Mouse (Mus musculus): Measurements from ENCODE around the gene Pip4k2b. TPM values are rescaled to one million over a fixed set of nuclear protein-coding genes. Genes with fewer than 3 reads are reported as not detected.

The Pip4k2b gene
- polyA plus RNA-seq, 1 experiment from 2014 or later = 1.1 TPM

DNA sequence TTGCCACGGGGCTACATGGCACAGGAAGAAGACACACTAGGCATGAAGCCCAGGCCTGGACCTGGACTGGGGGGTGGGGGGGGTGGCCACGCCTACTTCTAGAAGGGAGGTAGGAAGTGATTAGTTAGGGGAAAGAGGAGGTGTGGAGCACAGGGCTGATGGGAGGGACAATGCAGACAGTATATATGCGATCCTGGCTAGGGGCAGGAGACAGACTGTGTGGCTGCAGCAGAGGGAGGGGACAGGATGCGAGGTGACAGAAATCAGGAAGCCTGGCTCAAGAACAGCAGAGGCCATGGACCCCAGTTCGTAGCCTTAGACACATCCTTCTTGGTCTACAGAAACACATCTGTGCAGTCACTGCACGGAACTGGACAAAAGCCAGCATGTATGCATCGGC lies 20.8 kb downstream of the Pip4k2b start:
- H3K4me3 ChIP-seq (ENCODE audit: control insufficient read depth in 1 of 2, insufficient read depth in 1 of 2, low read depth in 1 of 2, low read length in 2 of 2) = no peak overlapping the region
- H3K9ac ChIP-seq (ENCODE audit: low read length) = no peak overlapping the region
- no peaks in the 10 kb centered on the region for H3K27me3 ChIP-seq (ENCODE audit: control insufficient read depth, insufficient read depth, low read length)
- H3K4me2 ChIP-seq (ENCODE audit: low read length) = no peak overlapping the region
- peaks cover 4% of the 10 kb centered on the region; the same call in 1 of the 2 replicates for H3K9me3 ChIP-seq (ENCODE audit: control insufficient read depth, low read length)
- 68% methylated on average over 7 of the region's 7 CpGs for WGBS
- peaks cover 94% of the 10 kb centered on the region for H3K36me3 ChIP-seq (ENCODE audit: control insufficient read depth, insufficient read depth, low read length)
- peak; percentile 52; the same call in 1 of the 2 replicates for ATAC-seq (ENCODE audit: insufficient number of reproducible peaks, insufficient read depth, low FRiP score, low read depth)
- H3K27ac ChIP-seq (replicated peaks in 1 of 2; ENCODE audit: control insufficient read depth in 1 of 2, insufficient read depth in 1 of 2, low read depth in 2 of 2, low read length in 2 of 2) = no peak overlapping the region
- H3K4me1 ChIP-seq (ENCODE audit: control insufficient read depth in 2 of 2, insufficient read depth in 2 of 2, low read length in 2 of 2) = no peaks in the 10 kb centered on the region; a peak in 1 of 4 replicates

DNA sequence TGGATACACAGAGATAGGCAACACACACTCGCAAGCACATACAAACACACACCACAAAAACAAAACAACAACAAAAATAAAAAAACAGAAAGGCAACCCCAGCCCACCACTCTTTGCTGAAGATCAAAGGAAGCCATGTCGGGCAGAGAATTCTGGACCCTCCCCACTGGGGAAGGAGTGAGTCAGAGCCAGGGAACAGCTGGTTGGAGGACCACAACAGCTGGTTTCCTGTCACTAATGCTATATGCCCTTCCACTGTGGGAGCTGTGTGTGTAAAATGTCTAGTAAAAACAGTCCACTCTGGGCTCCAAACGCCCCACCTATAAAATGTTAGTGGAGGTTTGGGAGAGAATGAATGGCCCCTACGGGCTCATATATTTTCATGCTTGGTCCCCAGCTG lies 23.2 kb downstream of the Pip4k2b start:
- Histone ChIP-seq H3K27ac (replicated peaks in 1 of 2; ENCODE audit: control insufficient read depth in 1 of 2, insufficient read depth in 1 of 2, low read depth in 2 of 2, low read length in 2 of 2) (no peak overlapping the region), H3K4me1 (ENCODE audit: control insufficient read depth in 2 of 2, insufficient read depth in 2 of 2, low read length in 2 of 2) (peaks cover 0 to under 1% of the 10 kb centered on the region in 2 experiments; a peak in 2 of 4 replicates), H3K9me3 (ENCODE audit: control insufficient read depth, low read length) (peaks cover 4% of the 10 kb centered on the region; the same call in 1 of the 2 replicates), H3K4me3 (ENCODE audit: control insufficient read depth in 1 of 2, insufficient read depth in 1 of 2, low read depth in 1 of 2, low read length in 2 of 2) (no peak overlapping the region), H3K27me3 (ENCODE audit: control insufficient read depth, insufficient read depth, low read length) (no peaks in the 10 kb centered on the region), H3K9ac (ENCODE audit: low read length) (no peak overlapping the region), H3K4me2 (ENCODE audit: low read length) (no peak overlapping the region), H3K36me3 (ENCODE audit: control insufficient read depth, insufficient read depth, low read length) (peaks cover 90% of the 10 kb centered on the region)
- WGBS = 93% methylated on average over 4 of the region's 4 CpGs
- ATAC-seq (ENCODE audit: insufficient number of reproducible peaks, insufficient read depth, low FRiP score, low read depth) = no peak

DNA sequence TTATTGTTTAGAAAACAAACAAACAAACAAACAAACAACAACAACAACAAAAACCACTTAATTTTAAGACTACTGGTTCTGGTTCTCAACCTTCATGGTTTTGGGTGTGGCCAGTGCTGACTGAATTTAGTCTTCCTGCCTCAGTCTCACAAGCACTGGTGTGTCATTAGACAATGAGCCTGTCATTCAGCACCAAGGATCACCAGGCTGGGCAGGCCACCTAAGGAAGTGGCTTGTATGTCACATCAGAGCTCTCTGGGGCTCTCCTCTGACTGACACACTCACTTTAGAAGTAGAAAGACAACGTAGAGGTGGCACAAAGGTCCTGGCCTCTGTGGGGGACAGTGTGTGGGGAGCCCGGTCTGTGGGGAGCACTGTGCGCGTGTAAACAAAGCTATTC lies 25.5 kb downstream of the Pip4k2b start:
- no peak overlapping the region for H3K9ac ChIP-seq (ENCODE audit: low read length)
- H3K4me2 ChIP-seq (ENCODE audit: low read length) = no peak overlapping the region
- H3K27ac ChIP-seq (replicated peaks in 1 of 2; ENCODE audit: control insufficient read depth in 1 of 2, insufficient read depth in 1 of 2, low read depth in 2 of 2, low read length in 2 of 2) = no peak overlapping the region; a peak in 1 of 4 replicates
- H3K9me3 ChIP-seq (ENCODE audit: control insufficient read depth, low read length) = peaks cover 4% of the 10 kb centered on the region; the same call in 1 of the 2 replicates
- peaks cover 0 to 11% of the 10 kb centered on the region in 2 experiments; a peak in 2 of 4 replicates for H3K4me1 ChIP-seq (ENCODE audit: control insufficient read depth in 2 of 2, insufficient read depth in 2 of 2, low read length in 2 of 2)
- H3K36me3 ChIP-seq (ENCODE audit: control insufficient read depth, insufficient read depth, low read length) = peaks cover 72% of the 10 kb centered on the region
- H3K4me3 ChIP-seq (ENCODE audit: control insufficient read depth in 1 of 2, insufficient read depth in 1 of 2, low read depth in 1 of 2, low read length in 2 of 2) = no peak overlapping the region
- H3K27me3 ChIP-seq (ENCODE audit: control insufficient read depth, insufficient read depth, low read length) = no peaks in the 10 kb centered on the region
- no peak for ATAC-seq (ENCODE audit: insufficient number of reproducible peaks, insufficient read depth, low FRiP score, low read depth)
- WGBS = 76% methylated on average over 4 of the region's 4 CpGs

DNA sequence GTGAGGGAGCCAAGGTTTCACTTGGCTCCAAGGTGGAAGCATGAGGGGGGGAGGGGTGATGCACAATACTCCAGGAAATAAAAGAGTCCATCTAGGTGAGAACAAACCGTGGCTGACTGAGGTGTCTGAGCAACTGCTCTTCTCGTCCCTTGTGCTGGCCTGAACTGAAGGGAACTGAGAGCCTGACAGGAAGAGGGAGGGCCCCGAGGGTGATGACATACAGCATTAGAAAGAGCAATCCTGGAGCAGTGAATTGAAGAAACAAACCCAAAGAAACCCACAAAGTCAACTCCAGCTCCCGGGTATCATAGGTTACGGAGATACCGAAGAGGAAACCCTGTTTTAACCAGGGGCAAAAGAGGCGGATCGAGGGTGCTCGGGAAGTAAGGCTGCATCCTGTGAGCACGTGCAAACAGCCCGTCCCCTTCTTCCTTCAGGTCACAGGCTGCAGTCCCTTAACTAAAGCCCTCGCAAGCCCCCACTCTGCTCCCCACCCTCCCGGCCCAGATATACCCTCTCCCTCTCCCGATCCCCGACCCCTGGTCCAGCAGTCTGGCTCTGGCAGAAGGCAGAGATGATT lies 26.1 kb downstream of the Pip4k2b start:
- Histone ChIP-seq H3K36me3 (ENCODE audit: control insufficient read depth, insufficient read depth, low read length) (peaks cover 73% of the 10 kb centered on the region), H3K4me3 (ENCODE audit: control insufficient read depth in 1 of 2, insufficient read depth in 1 of 2, low read depth in 1 of 2, low read length in 2 of 2) (no peak overlapping the region), H3K27ac (replicated peaks in 1 of 2; ENCODE audit: control insufficient read depth in 1 of 2, insufficient read depth in 1 of 2, low read depth in 2 of 2, low read length in 2 of 2) (no peak overlapping the region; a peak in 1 of 4 replicates), H3K4me1 (ENCODE audit: control insufficient read depth in 2 of 2, insufficient read depth in 2 of 2, low read length in 2 of 2) (peaks cover 0 to 11% of the 10 kb centered on the region in 2 experiments; a peak in 2 of 4 replicates), H3K9me3 (ENCODE audit: control insufficient read depth, low read length) (peaks cover 4% of the 10 kb centered on the region; the same call in 1 of the 2 replicates), H3K9ac (ENCODE audit: low read length) (no peak overlapping the region), H3K27me3 (ENCODE audit: control insufficient read depth, insufficient read depth, low read length) (no peaks in the 10 kb centered on the region), H3K4me2 (ENCODE audit: low read length) (no peak overlapping the region)
- no peak for ATAC-seq (ENCODE audit: insufficient number of reproducible peaks, insufficient read depth, low FRiP score, low read depth)
- 61% methylated on average over 15 of the region's 15 CpGs for WGBS

DNA sequence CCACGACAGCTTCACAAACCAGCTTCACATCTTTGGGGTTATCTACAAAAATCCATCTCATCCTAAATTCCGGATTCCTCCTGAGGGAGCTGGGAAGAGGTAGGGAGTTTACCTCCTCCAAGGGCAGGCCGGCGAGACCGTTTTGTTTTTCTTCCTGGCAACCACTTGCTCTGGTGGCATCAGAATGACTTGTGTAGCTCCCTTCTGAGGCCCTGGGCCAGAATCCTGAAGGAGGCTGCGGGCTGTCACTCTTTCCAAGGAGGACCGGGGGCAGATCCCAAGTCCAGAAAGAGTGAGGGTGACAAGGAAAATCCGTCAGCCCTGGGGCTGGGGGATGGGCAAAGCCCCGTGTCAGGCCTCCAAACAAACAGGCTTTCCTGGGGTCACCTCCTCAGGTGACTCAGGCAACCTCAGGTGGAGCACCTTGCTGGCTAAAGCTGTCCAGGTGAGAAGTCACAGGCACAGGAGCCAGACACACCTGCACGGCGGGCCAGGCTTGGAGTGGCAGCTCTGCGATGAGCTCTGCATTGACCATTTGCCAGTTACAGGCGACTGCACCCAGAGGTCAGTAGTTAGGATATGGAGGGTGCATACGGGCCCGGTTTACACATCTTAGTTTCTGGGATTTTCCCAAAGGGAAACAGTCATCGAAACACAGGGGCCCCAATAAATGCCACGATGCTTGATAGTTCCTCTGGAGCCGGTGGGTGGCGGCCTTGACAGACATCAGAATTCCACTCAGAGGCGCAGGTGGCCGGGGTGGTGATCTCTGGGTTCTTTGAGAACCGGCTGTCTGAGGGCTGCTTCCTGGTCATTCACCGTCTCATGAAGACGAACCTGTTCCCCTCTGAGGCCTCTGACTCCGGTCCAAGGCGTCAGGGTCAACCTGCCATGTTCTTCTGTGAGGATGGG lies 26.9 kb downstream of the Pip4k2b start:
- H3K9ac ChIP-seq (ENCODE audit: low read length) = no peak overlapping the region
- H3K4me2 ChIP-seq (ENCODE audit: low read length) = no peak overlapping the region
- H3K27ac ChIP-seq (replicated peaks in 1 of 2; ENCODE audit: control insufficient read depth in 1 of 2, insufficient read depth in 1 of 2, low read depth in 2 of 2, low read length in 2 of 2) = no peak overlapping the region
- H3K4me3 ChIP-seq (ENCODE audit: control insufficient read depth in 1 of 2, insufficient read depth in 1 of 2, low read depth in 1 of 2, low read length in 2 of 2) = no peak overlapping the region
- H3K36me3 ChIP-seq (ENCODE audit: control insufficient read depth, insufficient read depth, low read length) = peaks cover 73% of the 10 kb centered on the region
- H3K27me3 ChIP-seq (ENCODE audit: control insufficient read depth, insufficient read depth, low read length) = no peaks in the 10 kb centered on the region
- peaks cover 4% of the 10 kb centered on the region; the same call in 1 of the 2 replicates for H3K9me3 ChIP-seq (ENCODE audit: control insufficient read depth, low read length)
- 86% methylated on average over 26 of the region's 26 CpGs for WGBS
- ATAC-seq (ENCODE audit: insufficient number of reproducible peaks, insufficient read depth, low FRiP score, low read depth) = no peak
- peaks cover 0 to 11% of the 10 kb centered on the region in 2 experiments; a peak in 2 of 4 replicates for H3K4me1 ChIP-seq (ENCODE audit: control insufficient read depth in 2 of 2, insufficient read depth in 2 of 2, low read length in 2 of 2)

- no peaks in the 10 kb centered on the region for H3K27me3 ChIP-seq (ENCODE audit: control insufficient read depth, insufficient read depth, low read length)
- peaks cover 73% of the 10 kb centered on the region for H3K36me3 ChIP-seq (ENCODE audit: control insufficient read depth, insufficient read depth, low read length)
- no peak overlapping the region for H3K27ac ChIP-seq (replicated peaks in 1 of 2; ENCODE audit: control insufficient read depth in 1 of 2, insufficient read depth in 1 of 2, low read depth in 2 of 2, low read length in 2 of 2)
- H3K4me2 ChIP-seq (ENCODE audit: low read length) = no peak overlapping the region
- H3K9ac ChIP-seq (ENCODE audit: low read length) = no peak overlapping the region
- no peak overlapping the region for H3K4me3 ChIP-seq (ENCODE audit: control insufficient read depth in 1 of 2, insufficient read depth in 1 of 2, low read depth in 1 of 2, low read length in 2 of 2)
- peaks cover 0 to 11% of the 10 kb centered on the region in 2 experiments; a peak in 2 of 4 replicates for H3K4me1 ChIP-seq (ENCODE audit: control insufficient read depth in 2 of 2, insufficient read depth in 2 of 2, low read length in 2 of 2)
- no peak for ATAC-seq (ENCODE audit: insufficient number of reproducible peaks, insufficient read depth, low FRiP score, low read depth)
- 69% methylated on average over 8 of the region's 8 CpGs for WGBS
- no peaks in the 10 kb centered on the region for H3K9me3 ChIP-seq (ENCODE audit: control insufficient read depth, low read length)
Observed at GRCm38 (mm10) chr11:97716021-97716420, 28.5 kb downstream of the Pip4k2b start.

DNA sequence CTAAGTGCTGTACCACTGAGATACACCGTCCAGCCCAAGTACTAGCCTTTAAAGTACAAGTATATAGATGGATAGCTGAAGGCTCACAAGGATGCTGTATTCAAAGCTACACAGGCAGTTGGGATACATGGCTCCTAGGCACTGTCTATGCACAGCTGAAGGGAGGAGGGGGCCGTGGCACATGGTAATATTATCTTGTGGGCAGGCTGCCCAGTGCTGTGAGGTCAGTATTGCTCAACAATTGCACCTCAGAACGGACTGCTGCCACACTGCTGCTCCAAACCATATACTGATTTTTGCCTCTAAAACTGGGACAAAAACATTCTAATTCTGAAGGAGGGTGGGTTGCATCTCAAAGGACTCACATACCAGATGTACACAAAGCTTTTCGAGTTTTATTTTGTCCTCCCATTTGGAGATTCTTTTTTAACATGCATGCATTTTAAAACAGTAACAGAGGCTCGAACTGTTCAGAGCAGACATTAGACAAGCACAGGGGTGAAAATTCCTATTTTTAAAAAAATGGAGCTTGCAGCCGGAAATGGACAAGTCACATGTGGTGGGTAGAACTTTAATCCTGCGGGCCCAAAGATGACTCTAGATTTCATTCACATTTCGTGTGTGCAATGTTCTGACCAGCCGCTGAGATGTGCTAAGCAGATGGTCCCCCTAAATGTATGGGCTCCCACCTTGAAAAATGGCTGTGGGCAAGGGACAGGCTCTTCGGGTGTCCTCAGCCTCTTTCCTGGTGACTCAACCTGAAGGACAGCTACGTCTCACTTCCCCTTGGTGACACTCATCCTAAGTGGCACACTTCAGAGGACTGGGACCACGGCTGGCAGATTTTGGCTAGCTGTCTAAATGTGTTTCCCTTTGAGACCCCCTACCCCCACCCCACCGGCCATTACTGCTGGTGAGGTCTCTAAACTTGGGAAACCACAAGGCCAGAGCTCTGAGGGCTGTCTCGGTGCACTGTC lies 29.4 kb downstream of the Pip4k2b start:
- peaks cover 69% of the 10 kb centered on the region for H3K36me3 ChIP-seq (ENCODE audit: control insufficient read depth, insufficient read depth, low read length)
- peaks cover 0 to 11% of the 10 kb centered on the region in 2 experiments; a peak in 2 of 4 replicates for H3K4me1 ChIP-seq (ENCODE audit: control insufficient read depth in 2 of 2, insufficient read depth in 2 of 2, low read length in 2 of 2)
- H3K27me3 ChIP-seq (ENCODE audit: control insufficient read depth, insufficient read depth, low read length) = no peaks in the 10 kb centered on the region
- H3K27ac ChIP-seq (replicated peaks in 1 of 2; ENCODE audit: control insufficient read depth in 1 of 2, insufficient read depth in 1 of 2, low read depth in 2 of 2, low read length in 2 of 2) = no peak overlapping the region
- WGBS = 73% methylated on average over 14 of the region's 14 CpGs
- H3K4me3 ChIP-seq (ENCODE audit: control insufficient read depth in 1 of 2, insufficient read depth in 1 of 2, low read depth in 1 of 2, low read length in 2 of 2) = no peak overlapping the region
- H3K9me3 ChIP-seq (ENCODE audit: control insufficient read depth, low read length) = no peaks in the 10 kb centered on the region
- ATAC-seq (ENCODE audit: insufficient number of reproducible peaks, insufficient read depth, low FRiP score, low read depth) = no peak
- no peak overlapping the region for H3K9ac ChIP-seq (ENCODE audit: low read length)
- no peak overlapping the region for H3K4me2 ChIP-seq (ENCODE audit: low read length)

Measured in heart, embryonic 14.5 days (tissue).